Mouse (Mus musculus): ENCODE data around the gene Spa17. TPM values are rescaled to one million over a fixed set of nuclear protein-coding genes. Genes with fewer than 3 reads are reported as not detected.

The Spa17 gene
- polyA plus RNA-seq, 1 experiment from 2014 or later: 5.4 TPM

Other genes with a start within 250 kb of the Spa17 start
- 0.04 TPM in 1 of 2 replicates, not detected in the other for gene Hepacam, start 246.4 kb downstream of the Spa17 start, polyA plus RNA-seq (2016; fragmentation: Nextera tagmentation; extraction: Ambion mirVana)
- gene Robo4, start 211.8 kb downstream of the Spa17 start, polyA plus RNA-seq (2016; fragmentation: Nextera tagmentation; extraction: Ambion mirVana): 9.9 and 10.3 TPM in 2 replicates
- 0.10 TPM in 1 of 2 replicates, not detected in the other for gene Robo3, start 180.5 kb downstream of the Spa17 start, polyA plus RNA-seq (2016; fragmentation: Nextera tagmentation; extraction: Ambion mirVana)
- 33.1 and 38.0 TPM in 2 replicates for gene Msantd2, start 124.4 kb downstream of the Spa17 start, polyA plus RNA-seq (2016; fragmentation: Nextera tagmentation; extraction: Ambion mirVana)
- gene Esam, start 85.6 kb downstream of the Spa17 start, polyA plus RNA-seq (2016; fragmentation: Nextera tagmentation; extraction: Ambion mirVana): 33.7 and 34.3 TPM in 2 replicates
- 0.55 and 0.74 TPM in 2 replicates for gene Vsig2, start 74.5 kb downstream of the Spa17 start, polyA plus RNA-seq (2016; fragmentation: Nextera tagmentation; extraction: Ambion mirVana)
- 0.89 and 1.9 TPM in 2 replicates for gene Nrgn, start 60.8 kb downstream of the Spa17 start, polyA plus RNA-seq (2016; fragmentation: Nextera tagmentation; extraction: Ambion mirVana)
- 3.1 and 3.4 TPM in 2 replicates for gene Siae, start 58.0 kb downstream of the Spa17 start, polyA plus RNA-seq (2016; fragmentation: Nextera tagmentation; extraction: Ambion mirVana)
- 124 and 128 TPM in 2 replicates for gene Tbrg1, start 43.6 kb upstream of the Spa17 start, polyA plus RNA-seq (2016; fragmentation: Nextera tagmentation; extraction: Ambion mirVana)
- not detected in 2 replicates for gene Panx3, start 55.5 kb upstream of the Spa17 start, polyA plus RNA-seq (2016; fragmentation: Nextera tagmentation; extraction: Ambion mirVana)
- not detected in 2 replicates for gene Olfr160, start 102.5 kb upstream of the Spa17 start, polyA plus RNA-seq (2016; fragmentation: Nextera tagmentation; extraction: Ambion mirVana)
- gene Olfr874, start 131.4 kb upstream of the Spa17 start, polyA plus RNA-seq (2016; fragmentation: Nextera tagmentation; extraction: Ambion mirVana): not detected in 2 replicates
- not detected in 2 replicates for gene Olfr875, start 158.1 kb upstream of the Spa17 start, polyA plus RNA-seq (2016; fragmentation: Nextera tagmentation; extraction: Ambion mirVana)
- not detected in 2 replicates for gene Olfr876, start 189.3 kb upstream of the Spa17 start, polyA plus RNA-seq (2016; fragmentation: Nextera tagmentation; extraction: Ambion mirVana)
- gene Olfr877, start 240.5 kb upstream of the Spa17 start, polyA plus RNA-seq (2016; fragmentation: Nextera tagmentation; extraction: Ambion mirVana): not detected in 2 replicates